Mouse (Mus musculus) MEL (cell line): ENCODE measurements around the gene Cxcr5.

Source experiments
- CHD2 ChIP-seq: IDR thresholded peaks from 2 replicates; pipeline ENCODE4 v1.6.1; 2011; ENCODE audit warnings: low read length, improper control_type of control experiment
- CTCF ChIP-seq, 3 experiments: IDR thresholded peaks in 2 of 3; conservative IDR thresholded peaks in 1 of 3; 2 replicates each; pipeline ENCODE4 v1.5.1; 2011 to 2012; ENCODE audit warnings: low read length in 3 of 3, low read depth in 2 of 3, mild to moderate bottlenecking in 2 of 3, improper control_type of control experiment in 1 of 3, inconsistent platforms in 1 of 3, mixed read lengths in 1 of 3, moderate library complexity in 1 of 3; ENCODE audit not compliant: control insufficient read depth in 1 of 3, insufficient read depth in 1 of 3, poor library complexity in 1 of 3, severe bottlenecking in 1 of 3
- E2F4 ChIP-seq: IDR thresholded peaks from 2 replicates; pipeline ENCODE4 v1.6.1; 2011; ENCODE audit warnings: low read depth, low read length, improper control_type of control experiment, borderline replicate concordance
- EP300 ChIP-seq, 2 experiments: IDR thresholded peaks; 2 replicates each; pipeline ENCODE4 v1.6.1; 2011; ENCODE audit warnings: improper control_type of control experiment in 2 of 2, low read length in 2 of 2, low read depth in 1 of 2, mild to moderate bottlenecking in 1 of 2
- GATA1 ChIP-seq: IDR thresholded peaks from 2 replicates; pipeline ENCODE4 v1.6.1; 2011; ENCODE audit warnings: low read depth, low read length, improper control_type of control experiment
- MAFK ChIP-seq: IDR thresholded peaks from 2 replicates; pipeline ENCODE4 v1.6.1; 2011; ENCODE audit warnings: low read depth, mild to moderate bottlenecking, low read length, improper control_type of control experiment, borderline replicate concordance
- MAX ChIP-seq: IDR thresholded peaks from 2 replicates; pipeline ENCODE4 v1.6.1; 2011; ENCODE audit warnings: low read length, improper control_type of control experiment
- POLR2A ChIP-seq, 2 experiments: IDR thresholded peaks; 2 replicates each; pipeline ENCODE4 v1.6.1; 2011 to 2012; ENCODE audit warnings: low read length in 2 of 2, mild to moderate bottlenecking in 2 of 2, control low read depth in 1 of 2, improper control_type of control experiment in 1 of 2, low read depth in 1 of 2, moderate library complexity in 1 of 2; ENCODE audit not compliant: control insufficient read depth in 1 of 2, insufficient read depth in 1 of 2, poor library complexity in 1 of 2
- RAD21 ChIP-seq: IDR thresholded peaks from 2 replicates; pipeline ENCODE4 v1.6.1; 2011; ENCODE audit warnings: mild to moderate bottlenecking, low read depth, low read length, improper control_type of control experiment
- ZC3H11A ChIP-seq: IDR thresholded peaks from 2 replicates; pipeline ENCODE4 v1.6.1; 2012; ENCODE audit warnings: low read depth, mild to moderate bottlenecking, inconsistent platforms, low read length, improper control_type of control experiment
- ZMIZ1 ChIP-seq: IDR thresholded peaks from 2 replicates; pipeline ENCODE4 v1.6.1; 2012; ENCODE audit warnings: low read depth, mild to moderate bottlenecking, inconsistent platforms, low read length, improper control_type of control experiment, moderate library complexity

GRCm38 (mm10) chr9:44499356-44500162 is 62.1 kb downstream of the Cxcr5 start:
- no peak for TF ChIP-seq E2F4
- TF ChIP-seq CHD2, result no peak
- TF ChIP-seq RAD21, result no peak
- no peak for TF ChIP-seq POLR2A (IDR thresholded peaks at IDR 0.05; ENCODE audit: control insufficient read depth in 1 of 2, insufficient read depth in 1 of 2, low read depth in 1 of 2, low read length in 2 of 2, poor library complexity in 1 of 2)
- no peak for TF ChIP-seq MAFK
- TF ChIP-seq ZC3H11A, result no peak
- TF ChIP-seq MAX, result no peak
- no peak for TF ChIP-seq ZMIZ1
- TF ChIP-seq EP300 (IDR thresholded peaks at IDR 0.05; ENCODE audit: low read depth in 1 of 2, low read length in 2 of 2), result no peak
- no peak for TF ChIP-seq CTCF (IDR thresholded peaks at IDR 0.05 in 2 of 3, conservative IDR thresholded peaks at IDR 0.05 in 1 of 3; ENCODE audit: control insufficient read depth in 1 of 3, insufficient read depth in 1 of 3, low read depth in 2 of 3, low read length in 3 of 3, poor library complexity in 1 of 3, severe bottlenecking in 1 of 3)
- no peak for TF ChIP-seq GATA1
